Mouse (Mus musculus) CH12.LX (cell line): ENCODE measurements around the gene Trio.

Source experiments
- CTCF ChIP-seq, 2 experiments: IDR thresholded peaks in 1 of 2; conservative IDR thresholded peaks in 1 of 2; 2 replicates each; pipeline ENCODE4 v1.5.1; 2011 to 2012; ENCODE audit warnings: low read depth in 2 of 2, low read length in 2 of 2, improper control_type of control experiment in 1 of 2, inconsistent platforms in 1 of 2, mild to moderate bottlenecking in 1 of 2, moderate library complexity in 1 of 2
- EP300 ChIP-seq: IDR thresholded peaks from 2 replicates; pipeline ENCODE4 v1.6.1; 2011; ENCODE audit warnings: low read length, improper control_type of control experiment
- POLR2A ChIP-seq: IDR thresholded peaks from 2 replicates; pipeline ENCODE4 v1.6.1; 2011; ENCODE audit warnings: low read depth, mild to moderate bottlenecking, improper control_type of control experiment, low read length
- SMC3 ChIP-seq: IDR thresholded peaks from 2 replicates; pipeline ENCODE4 v1.6.1; 2011; ENCODE audit warnings: low read depth, low read length, improper control_type of control experiment
- USF1 ChIP-seq: IDR thresholded peaks from 2 replicates; pipeline ENCODE4 v1.6.1; 2014; ENCODE audit warnings: low read depth, mild to moderate bottlenecking, inconsistent platforms, low read length, improper control_type of control experiment
- ZC3H11A ChIP-seq: IDR thresholded peaks from 2 replicates; pipeline ENCODE4 v1.6.1; 2012; ENCODE audit warnings: low read depth, mild to moderate bottlenecking, inconsistent platforms, low read length, improper control_type of control experiment

DNA sequence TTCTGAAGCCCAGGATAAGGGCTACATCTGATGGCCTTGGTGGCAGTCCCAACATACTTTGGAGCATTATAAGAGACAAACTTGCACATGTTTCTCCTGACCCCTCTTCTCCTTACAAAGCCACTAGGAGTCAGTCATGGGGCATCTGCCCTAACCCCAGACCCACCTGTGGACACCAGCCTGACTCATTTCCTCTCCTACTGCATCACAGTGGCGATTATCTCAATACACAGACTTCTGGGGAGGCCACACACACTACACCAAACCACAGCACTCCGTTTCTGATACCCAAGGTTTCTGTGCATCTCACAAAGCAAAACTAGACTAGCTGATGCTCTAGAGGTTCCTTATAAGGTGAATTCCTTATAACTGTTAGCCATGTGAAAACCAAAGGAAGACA lies 153.4 kb downstream of the Trio start:
- no peak for TF ChIP-seq POLR2A
- 0 out of 4 replicates have a peak, but pooled peaks of 1 of the 2 experiments have one; percentile 12 for TF ChIP-seq CTCF (conservative IDR thresholded peaks at IDR 0.05 in 1 of 2, IDR thresholded peaks at IDR 0.05 in 1 of 2; ENCODE audit: low read depth in 2 of 2, low read length in 2 of 2)
- no peak for TF ChIP-seq ZC3H11A
- no peak for TF ChIP-seq SMC3
- TF ChIP-seq USF1: no peak
- no peak for TF ChIP-seq EP300
